Mouse (Mus musculus) kidney, adult 2 months (tissue): ENCODE results near the gene Ssb. TPM values are rescaled to one million over a fixed set of nuclear protein-coding genes. Genes with fewer than 3 reads are reported as not detected.

Source experiments
- DNase-seq: peaks from one replicate; pipeline ENCODE4 v3.0.0; 2021
- H3K27ac ChIP-seq: fragments of 200-500 bp; 2 replicates; pipeline ENCODE4 v1.5.1; 2012; ENCODE audit warnings: low read depth, low read length, control low read depth, inconsistent platforms; ENCODE audit not compliant: insufficient read depth
- H3K27me3 ChIP-seq: fragments of 200-500 bp; replicated peaks from 2 replicates; pipeline ENCODE4 v1.6.1; 2012; ENCODE audit warnings: mild to moderate bottlenecking, moderate library complexity, low read length, inconsistent platforms; ENCODE audit not compliant: control insufficient read depth, insufficient read depth
- H3K36me3 ChIP-seq: fragments of 200-500 bp; 2 replicates; pipeline ENCODE4 v1.6.1; 2012; ENCODE audit warnings: mild to moderate bottlenecking, moderate library complexity, low read length, inconsistent platforms; ENCODE audit not compliant: control insufficient read depth, insufficient read depth
- H3K4me1 ChIP-seq: fragments of 200-500 bp; 2 replicates; pipeline ENCODE4 v1.6.1; 2011; ENCODE audit warnings: low read length; ENCODE audit not compliant: control insufficient read depth, insufficient read depth
- H3K4me3 ChIP-seq: fragments of 200-500 bp; 2 replicates; pipeline ENCODE4 v1.5.1; 2011; ENCODE audit warnings: mild to moderate bottlenecking, low read depth, low read length, control low read depth; ENCODE audit not compliant: insufficient read depth
- CTCF ChIP-seq: fragments of 200-500 bp; conservative IDR thresholded peaks from 2 replicates; pipeline ENCODE4 v1.5.1; 2011; ENCODE audit warnings: low read depth, mild to moderate bottlenecking, control low read depth, low read length, moderate library complexity, mixed read lengths; ENCODE audit not compliant: insufficient read depth, insufficient read length
- POLR2A ChIP-seq: fragments of 200-500 bp; IDR thresholded peaks from one replicate; pipeline ENCODE4 v1.6.1; 2011; ENCODE audit warnings: low read depth, low read length, control low read depth
- WGBS: fragments of 180-500 bp; shearing (Covaris S2); methylation state at CpG from one replicate; pipeline ENCODE4 v1.1.7; 2018; 5-methylcytosine and 5-hydroxymethylcytosine counted together
- polyA plus RNA-seq: library from polyadenylated mRNA; depleted of rRNA; stranded (reverse); fragments of >200 nt; gene quantifications from 2 replicates; pipeline ENCODE4 v1.2.3, GENCODE M21; 2012

The Ssb gene
- polyA plus RNA-seq, 1 experiment: 5.9 TPM

- no peaks in the 10 kb centered on the region for H3K27me3 ChIP-seq
- DNase-seq: no peak
- H3K36me3 ChIP-seq: no peaks in the 10 kb centered on the region
- no peak overlapping the region for H3K4me3 ChIP-seq
- H3K4me1 ChIP-seq: no peaks in the 10 kb centered on the region
- no peak overlapping the region for H3K27ac ChIP-seq
- TF ChIP-seq CTCF: no peak
- TF ChIP-seq POLR2A: no peak
Measured at GRCm38 (mm10) chr2:69838707-69839106, 22.7 kb upstream of the Ssb start.

DNA sequence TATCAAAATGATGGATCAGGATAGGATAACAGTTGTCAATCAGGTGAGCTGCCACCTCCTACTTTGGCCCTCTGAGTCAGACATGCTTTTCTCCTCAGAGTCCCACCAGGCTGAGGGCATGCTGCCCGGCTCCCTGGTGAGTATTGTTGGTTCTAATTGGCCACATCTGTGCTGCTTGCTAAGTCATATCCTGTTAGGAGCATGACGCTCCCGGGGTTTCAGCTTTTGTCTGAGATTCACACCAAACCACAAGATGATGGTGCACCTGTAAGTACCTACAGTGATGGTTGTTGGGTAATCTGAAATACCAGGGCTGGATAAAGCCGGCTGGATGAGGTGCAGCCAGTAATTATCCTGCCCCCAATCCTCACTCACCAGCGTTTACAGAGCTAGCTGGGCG, 21.1 kb upstream of the Ssb start:
- no peak for DNase-seq
- no peak for TF ChIP-seq POLR2A
- TF ChIP-seq CTCF: no peak
- no peaks in the 10 kb centered on the region for H3K4me1 ChIP-seq
- WGBS: 50% methylated on average over 6 of the region's 6 CpGs
- H3K4me3 ChIP-seq: no peak overlapping the region
- no peaks in the 10 kb centered on the region for H3K27me3 ChIP-seq
- H3K27ac ChIP-seq: no peak overlapping the region
- H3K36me3 ChIP-seq: no peaks in the 10 kb centered on the region

DNA sequence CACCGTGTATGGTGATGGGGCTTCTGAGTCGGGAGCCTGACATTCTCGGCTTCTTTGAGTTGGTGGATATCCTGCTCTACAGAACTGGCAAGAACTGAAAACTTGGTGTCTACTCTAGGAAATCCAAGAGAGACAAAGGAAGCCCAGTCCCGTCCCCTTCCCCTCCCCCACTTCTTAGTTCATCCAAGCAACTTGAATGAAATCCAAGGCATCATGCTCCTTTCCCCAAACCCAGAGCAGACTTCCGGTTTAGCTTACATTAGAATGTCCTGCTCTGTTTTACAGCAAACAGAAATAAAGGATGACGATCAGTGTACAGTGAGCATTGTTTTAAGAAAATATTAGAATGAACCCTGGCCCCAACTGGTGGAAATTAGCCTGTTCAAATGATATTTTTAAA, 12.1 kb upstream of the Ssb start:
- Histone ChIP-seq H3K4me1 (no peaks in the 10 kb centered on the region), H3K4me3 (no peak overlapping the region), H3K36me3 (no peaks in the 10 kb centered on the region), H3K27me3 (no peaks in the 10 kb centered on the region), H3K27ac (no peak overlapping the region)
- TF ChIP-seq POLR2A (no peak), CTCF (no peak)
- DNase-seq: peak; percentile 52
- 56% methylated on average over 6 of the region's 6 CpGs for WGBS

GRCm38 (mm10) chr2:69851427-69852058, 9.8 kb upstream of the Ssb start:
- WGBS: 67% methylated on average over 2 of the region's 2 CpGs
- TF ChIP-seq POLR2A (no peak), CTCF (no peak)
- no peak for DNase-seq
- Histone ChIP-seq H3K27ac (no peak overlapping the region), H3K27me3 (no peaks in the 10 kb centered on the region), H3K36me3 (no peaks in the 10 kb centered on the region), H3K4me1 (no peaks in the 10 kb centered on the region), H3K4me3 (no peak overlapping the region)

- H3K36me3 ChIP-seq: no peaks in the 10 kb centered on the region
- no peak overlapping the region for H3K4me3 ChIP-seq
- H3K4me1 ChIP-seq: peaks cover 4% of the 10 kb centered on the region; the same call in 1 of the 2 replicates
- H3K27me3 ChIP-seq: no peaks in the 10 kb centered on the region
- 39% methylated on average over 8 of the region's 8 CpGs for WGBS
- TF ChIP-seq CTCF (peak; percentile 38), POLR2A (no peak)
- no peak overlapping the region for H3K27ac ChIP-seq
- DNase-seq: peak; percentile 14
Measured at GRCm38 (mm10) chr2:69856392-69856791, 5.0 kb upstream of the Ssb start.

- peaks cover 6% of the 10 kb centered on the region; the same call in 1 of the 2 replicates for H3K4me1 ChIP-seq
- no peak overlapping the region for H3K4me3 ChIP-seq
- H3K27me3 ChIP-seq: no peaks in the 10 kb centered on the region
- 69% methylated on average over 1 of the region's 1 CpGs for WGBS
- no peak overlapping the region for H3K27ac ChIP-seq
- DNase-seq: no peak
- TF ChIP-seq CTCF (peak; percentile 43), POLR2A (no peak)
- H3K36me3 ChIP-seq: no peaks in the 10 kb centered on the region
Measured at GRCm38 (mm10) chr2:69857882-69858281, 3.5 kb upstream of the Ssb start.

DNA sequence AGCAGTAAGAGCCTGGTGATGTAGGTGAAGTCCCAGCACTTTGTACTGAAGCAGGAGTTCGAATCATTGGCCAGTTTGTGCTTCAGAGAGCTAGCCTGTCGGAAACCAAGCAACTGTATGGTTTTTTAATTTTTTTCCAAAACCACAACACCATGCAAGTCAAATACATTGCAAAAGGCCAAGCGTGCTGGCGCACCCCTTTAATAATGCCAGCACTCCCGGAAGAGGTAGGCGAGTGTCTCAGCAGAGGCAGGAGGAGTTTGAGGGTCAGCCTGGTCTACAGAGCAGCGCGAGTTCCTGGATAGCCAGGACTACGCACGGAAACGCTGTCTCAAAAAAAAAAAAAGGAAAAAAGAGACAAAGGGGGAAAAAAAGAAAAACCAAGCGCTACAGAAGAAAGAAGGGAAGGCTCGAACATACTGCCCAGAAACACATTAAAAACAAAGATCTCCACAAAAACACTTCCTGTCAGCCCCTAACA, 350 bp upstream of the Ssb start:
- no peaks in the 10 kb centered on the region for H3K36me3 ChIP-seq
- no peaks in the 10 kb centered on the region for H3K27me3 ChIP-seq
- peak overlapping the region; percentile 92 for H3K4me3 ChIP-seq
- peaks cover 6% of the 10 kb centered on the region; the same call in 1 of the 2 replicates for H3K4me1 ChIP-seq
- DNase-seq: peak; percentile 54
- TF ChIP-seq POLR2A (no peak), CTCF (no peak)
- H3K27ac ChIP-seq: peak overlapping the region; percentile 85
- WGBS: 7% methylated on average over 13 of the region's 13 CpGs

DNA sequence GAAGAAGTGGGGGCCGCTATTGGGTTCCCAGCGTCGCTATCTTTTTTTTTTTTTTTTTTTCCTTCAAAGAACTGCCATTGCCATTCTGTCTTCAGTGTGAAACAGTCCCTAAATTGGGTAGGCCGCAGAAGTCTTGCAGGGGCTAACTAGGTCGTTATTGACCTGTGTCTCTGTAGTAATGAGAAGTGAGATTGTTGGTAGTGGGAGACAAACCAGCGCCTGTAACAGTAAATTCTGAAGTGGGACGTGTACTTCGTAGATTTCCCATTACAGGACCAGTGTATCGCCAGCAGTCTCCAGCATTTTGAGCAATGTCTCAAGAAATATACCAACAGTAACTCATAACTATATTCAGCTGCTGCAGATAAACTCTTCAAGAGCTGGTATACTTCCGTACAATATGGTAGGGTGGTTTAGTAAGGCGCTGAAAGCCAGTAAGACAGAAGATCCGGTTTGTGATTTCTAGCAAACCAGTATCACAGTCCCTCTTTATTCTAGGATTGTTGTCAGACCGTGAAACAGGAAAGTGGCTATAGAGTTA, 825 bp downstream of the Ssb start:
- Histone ChIP-seq H3K27me3 (no peaks in the 10 kb centered on the region), H3K4me1 (peaks cover 6% of the 10 kb centered on the region; the same call in 1 of the 2 replicates), H3K36me3 (peaks cover 3% of the 10 kb centered on the region; the same call in 1 of the 2 replicates), H3K27ac (peak overlapping the region; percentile 55), H3K4me3 (peak overlapping the region; percentile 92)
- WGBS: under 1% methylated on average over 13 of the region's 13 CpGs
- TF ChIP-seq POLR2A (no peak), CTCF (no peak)
- no peak for DNase-seq
